Mouse (Mus musculus): ENCODE data around the gene Unc13b.

DNA sequence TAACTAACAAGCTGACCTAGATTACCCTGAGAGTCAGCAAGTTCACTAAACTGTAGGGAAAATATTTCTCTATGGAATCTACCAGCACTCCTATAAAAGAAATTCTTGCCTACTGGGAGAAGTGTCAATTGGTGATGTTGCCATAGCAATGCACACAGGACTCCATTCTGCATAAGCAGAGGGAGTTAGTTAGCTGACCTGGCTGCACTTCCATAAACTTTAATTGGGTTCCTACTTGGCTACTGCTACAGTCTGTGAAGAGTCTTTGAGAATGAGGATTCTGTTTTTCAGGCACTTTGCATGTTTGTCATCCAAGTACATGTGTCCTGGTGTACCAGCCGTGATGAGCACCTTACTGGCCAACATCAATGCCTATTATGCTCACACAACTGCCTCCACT, 182.0 kb downstream of the Unc13b start:
- no peak for TF ChIP-seq CTCF (IDR thresholded peaks at IDR 0.05)
- no peak for TF ChIP-seq EP300 (IDR thresholded peaks at IDR 0.05)

All from lung, postnatal 0 days (tissue).